Mouse (Mus musculus): Measurements from ENCODE around the gene Nek8. TPM values are rescaled to one million over a fixed set of nuclear protein-coding genes. Genes with fewer than 3 reads are reported as not detected.
A peak's percentile ranks its signal among the peaks of the same experiment; 100 is the strongest.
"Not testable (repeated sequence)": the region's sequence is repeated elsewhere in the genome, so short reads cannot be mapped to it uniquely, and the experiment has no call there.

Nek8 gene
- total RNA-seq, 2 experiments from 2014 or later, result 2.6 to 4.1 TPM

DNA sequence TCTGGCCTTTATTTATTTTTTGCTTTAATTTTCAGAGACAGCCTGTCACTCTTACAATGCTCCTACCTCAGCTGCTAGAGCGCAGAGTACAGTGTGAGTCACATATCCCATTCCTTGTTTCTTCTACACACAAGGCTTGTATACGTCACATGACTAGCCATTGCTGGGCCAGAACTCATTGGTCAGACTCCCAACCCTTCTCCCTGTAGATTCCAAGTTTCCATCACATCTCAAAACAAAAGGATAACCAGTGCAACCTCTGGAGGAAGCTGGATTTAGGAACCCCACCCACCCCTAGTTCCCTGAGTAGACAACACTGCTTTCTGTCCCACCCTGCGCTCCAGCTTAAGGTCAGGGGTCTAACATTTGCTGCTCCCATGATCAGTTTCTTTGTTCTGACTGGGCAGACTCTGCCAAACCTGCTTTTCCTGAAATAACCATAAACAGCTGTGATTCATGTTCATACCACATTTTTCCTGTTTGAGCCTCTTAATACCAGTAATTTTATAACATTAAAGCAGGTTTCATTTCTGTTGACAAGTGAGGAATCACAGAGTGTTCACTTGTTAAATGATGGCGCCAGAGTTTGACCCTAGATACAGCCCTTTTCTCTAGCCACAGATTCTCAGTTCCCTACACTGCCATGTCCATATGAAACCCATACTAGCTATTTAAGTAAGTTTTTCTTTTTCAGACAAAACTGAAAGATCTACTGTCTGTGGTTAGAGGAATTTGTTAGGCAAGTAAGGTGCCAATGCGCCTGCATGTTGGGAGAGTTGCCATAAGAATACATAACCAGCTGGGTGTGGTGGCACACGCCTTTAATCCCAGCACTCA is 29.6 kb downstream of the Nek8 start:
- no peak for DNase-seq (ENCODE audit: low spot score in 2 of 2)

GRCm38 (mm10) chr11:78146168-78146567 is 30.3 kb downstream of the Nek8 start:
- DNase-seq (ENCODE audit: low spot score in 2 of 2), result no peak

DNA sequence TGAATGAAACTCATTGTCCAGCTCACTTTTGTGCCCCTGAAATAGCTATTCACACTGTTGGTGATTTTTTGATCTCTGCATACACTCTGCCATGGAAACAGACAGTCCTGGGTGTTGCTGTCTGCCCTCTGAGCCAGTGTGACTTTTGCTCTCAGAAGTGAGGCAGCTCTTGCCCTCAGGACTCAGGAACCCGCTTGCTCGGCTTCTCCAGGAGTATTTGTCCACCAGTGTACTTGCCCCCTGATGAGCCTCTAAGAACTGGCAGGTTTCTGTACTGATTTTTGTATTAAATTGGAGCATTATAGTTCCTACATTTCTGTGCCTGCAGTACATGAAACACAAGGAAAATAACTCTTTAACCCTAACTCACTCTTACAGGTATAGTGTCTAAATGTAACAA is 33.0 kb downstream of the Nek8 start:
- DNase-seq (ENCODE audit: low spot score in 2 of 2), result no peak

DNA sequence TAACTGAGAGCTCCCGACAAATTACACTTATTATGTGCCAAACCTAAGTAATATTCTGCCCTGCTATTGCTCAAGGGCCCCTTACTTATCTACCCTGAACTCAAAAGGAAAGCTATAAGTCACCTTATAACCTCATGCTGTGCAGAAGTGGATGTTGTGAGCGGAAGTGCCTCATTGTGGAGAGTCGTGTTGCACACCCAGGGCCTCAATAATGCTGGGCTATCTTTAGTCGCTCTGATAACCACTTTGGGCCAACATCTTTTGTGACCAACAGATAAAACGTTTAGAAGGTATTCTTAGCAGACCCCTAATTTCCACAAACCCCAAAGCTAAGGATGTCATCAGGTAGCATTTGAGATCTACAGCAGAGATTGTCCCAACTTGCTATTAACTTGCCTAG is 35.8 kb downstream of the Nek8 start:
- no peak for DNase-seq (ENCODE audit: low spot score in 2 of 2)

GRCm38 (mm10) chr11:78138023-78138422 is 38.5 kb downstream of the Nek8 start:
- DNase-seq (ENCODE audit: low spot score in 2 of 2), result no peak

GRCm38 (mm10) chr11:78137584-78137983 is 38.9 kb downstream of the Nek8 start:
- no peak for DNase-seq (ENCODE audit: low spot score in 2 of 2)

DNA sequence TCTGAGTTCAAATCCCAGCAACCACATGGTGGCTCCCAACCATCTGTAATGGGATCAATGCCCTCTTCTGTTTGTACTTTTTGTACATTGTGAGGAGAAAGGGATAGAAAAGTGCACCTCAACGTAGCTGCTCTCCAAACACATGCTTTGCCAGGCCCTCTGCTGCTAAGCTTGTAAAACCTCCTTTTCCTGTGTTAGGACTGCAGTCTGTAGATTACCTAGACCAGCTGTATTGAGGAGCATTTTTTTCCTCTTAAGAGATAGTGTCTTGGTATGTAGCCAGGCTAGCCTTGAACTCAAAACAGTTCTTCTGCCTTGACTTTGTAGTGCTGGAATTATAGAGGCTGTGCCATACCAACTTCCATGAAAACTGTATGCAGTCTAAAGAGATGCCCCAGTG is 40.3 kb downstream of the Nek8 start:
- no peak for DNase-seq (ENCODE audit: low spot score in 2 of 2)

DNA sequence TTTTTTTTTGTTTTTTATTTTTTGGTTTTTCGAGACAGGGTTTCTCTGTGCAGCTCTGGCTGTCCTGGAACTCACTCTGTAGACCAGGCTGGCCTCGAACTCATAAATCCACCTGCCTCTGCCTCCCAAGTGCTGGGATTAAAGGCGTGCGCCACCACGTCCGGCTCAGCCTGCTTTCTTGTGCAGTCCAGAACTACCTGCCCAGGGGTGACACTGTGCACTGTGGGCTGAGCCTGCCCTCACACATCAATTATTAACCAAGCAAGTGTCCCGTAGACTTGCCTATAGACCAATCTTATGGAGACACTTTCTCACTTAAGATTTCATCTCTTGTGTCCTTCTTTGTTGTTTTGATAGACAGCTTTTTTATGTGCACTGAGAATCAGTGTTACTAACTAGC is 41.2 kb downstream of the Nek8 start:
- DNase-seq (ENCODE audit: low spot score in 2 of 2), result not testable (repeated sequence)

- peak; percentile 42 to 70 for DNase-seq (ENCODE audit: low spot score in 2 of 2)
These were observed 42.1 kb downstream of the Nek8 start for GRCm38 (mm10) chr11:78134344-78134743.

GRCm38 (mm10) chr11:78133915-78134314 is 42.6 kb downstream of the Nek8 start:
- no peak for DNase-seq (ENCODE audit: low spot score in 2 of 2)

- DNase-seq (ENCODE audit: low spot score in 2 of 2), result no peak
These were observed 47.0 kb downstream of the Nek8 start for GRCm38 (mm10) chr11:78129458-78129857.

GRCm38 (mm10) chr11:78126739-78127138 is 49.7 kb downstream of the Nek8 start:
- DNase-seq (ENCODE audit: low spot score in 2 of 2), result no peak

DNA sequence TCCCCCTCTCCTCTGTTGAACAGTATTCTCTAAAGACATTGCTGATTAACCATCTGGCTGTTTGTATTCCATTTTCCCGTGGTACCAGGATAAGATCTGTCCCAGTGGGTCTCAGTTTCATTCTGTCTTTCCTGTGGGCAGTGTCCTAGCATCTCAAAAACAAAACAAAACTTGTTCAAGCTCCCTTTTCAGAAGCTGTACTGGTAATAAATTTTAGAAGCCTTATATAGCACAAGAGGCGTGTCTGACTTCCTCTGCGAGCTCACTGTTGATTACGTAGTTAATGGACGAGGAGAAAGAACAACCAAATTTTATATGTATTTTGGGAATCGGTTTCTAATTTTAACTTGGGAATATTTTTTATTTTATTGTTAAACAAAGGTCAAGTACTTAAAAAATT is 50.8 kb downstream of the Nek8 start:
- DNase-seq (ENCODE audit: low spot score in 2 of 2), result peak in 1 of 2 experiments; percentile 42

DNA sequence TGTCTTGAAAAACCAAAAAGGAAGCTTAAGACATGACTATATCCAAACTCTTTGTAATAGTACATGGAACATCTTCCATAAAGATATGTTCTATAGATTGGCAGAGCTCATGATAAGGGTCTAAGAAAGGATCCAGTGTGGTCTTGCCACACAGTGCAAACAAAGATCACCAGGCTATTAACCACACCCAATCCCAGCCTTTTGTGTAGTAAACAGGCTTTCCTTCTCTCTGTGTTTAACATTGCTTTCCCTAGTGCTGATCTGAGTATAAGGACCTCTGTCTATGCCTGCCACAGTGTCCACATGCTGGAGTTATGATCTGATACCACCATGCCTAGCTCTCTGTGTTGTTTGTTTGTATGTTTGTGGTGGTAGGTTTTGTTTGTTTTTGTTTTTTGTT is 52.7 kb downstream of the Nek8 start:
- no peak for DNase-seq (ENCODE audit: low spot score in 2 of 2)

DNA sequence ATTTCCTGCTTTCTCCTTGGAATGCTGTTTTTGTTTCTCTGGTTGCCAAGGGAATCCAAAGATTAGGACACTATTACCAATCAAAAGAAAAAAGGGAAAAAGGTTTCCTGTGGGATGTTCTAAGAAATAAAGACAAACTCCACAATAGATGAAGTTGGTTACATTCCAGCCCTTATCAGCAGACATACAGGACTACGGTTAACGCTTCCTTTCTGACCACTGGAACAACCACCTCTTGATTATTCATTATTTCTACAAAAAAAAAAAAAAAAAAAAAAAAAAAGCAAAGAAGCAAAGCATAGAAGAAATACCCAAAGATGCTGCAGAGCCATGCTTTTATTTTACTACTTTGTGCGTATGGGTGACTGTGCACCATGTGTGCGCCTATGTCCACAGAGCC is 53.7 kb downstream of the Nek8 start:
- DNase-seq (ENCODE audit: low spot score in 2 of 2), result no peak

- DNase-seq (ENCODE audit: low spot score in 2 of 2), result no peak
These were observed 55.3 kb downstream of the Nek8 start for GRCm38 (mm10) chr11:78121176-78121575.

DNA sequence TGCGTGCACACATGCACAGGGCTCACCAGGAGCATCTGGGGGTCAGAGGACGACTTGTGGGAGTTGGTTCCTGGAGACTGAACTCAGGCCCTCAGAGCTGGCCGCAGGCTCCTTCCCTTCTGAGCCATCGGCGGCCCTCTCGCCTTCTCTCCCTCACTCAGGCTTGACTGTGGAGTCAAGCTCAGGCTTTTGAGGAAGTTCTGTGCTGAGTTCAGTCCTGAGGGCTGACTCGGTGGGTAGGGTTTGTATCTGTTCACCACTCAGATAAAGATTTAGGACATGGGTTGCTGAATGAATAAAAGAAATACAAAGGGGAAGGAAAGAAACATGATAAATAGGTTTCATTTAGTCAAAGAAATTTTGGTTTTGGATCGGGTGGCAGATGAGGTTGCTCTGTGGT is 56.6 kb downstream of the Nek8 start:
- DNase-seq (ENCODE audit: low spot score in 2 of 2), result no peak

DNA sequence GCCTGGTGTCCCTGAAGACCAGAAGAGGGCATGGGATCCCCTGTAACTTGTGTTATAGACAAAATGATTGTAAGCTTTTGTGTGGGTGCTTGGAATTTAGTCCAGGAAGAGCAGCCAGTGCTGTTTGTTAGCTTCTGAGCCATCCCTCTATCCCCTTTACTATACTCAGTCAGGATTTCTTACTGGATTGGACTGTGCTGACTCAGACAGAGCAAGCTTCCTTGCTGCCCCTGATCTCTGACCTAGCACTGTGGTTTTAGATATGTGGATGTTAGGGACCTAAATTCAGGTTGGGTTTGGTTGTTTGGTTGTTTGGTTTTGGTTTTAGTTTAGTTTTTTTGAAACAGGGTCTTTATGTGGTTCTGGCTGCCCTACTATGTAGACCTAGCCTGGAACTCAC is 58.0 kb downstream of the Nek8 start:
- DNase-seq (ENCODE audit: low spot score in 2 of 2), result no peak

GRCm38 (mm10) chr11:78116146-78116410 is 60.4 kb downstream of the Nek8 start:
- DNase-seq (ENCODE audit: low spot score in 2 of 2), result no peak

Measured in layer of hippocampus, adult 18-20 months (tissue).